Mouse (Mus musculus): ENCODE measurements around the gene Gm49384. TPM values are rescaled to one million over a fixed set of nuclear protein-coding genes. Genes with fewer than 3 reads are reported as not detected.

The Gm49384 gene
- 16.2 and 17.3 TPM in 2 replicates for polyA plus RNA-seq (2015; fragmentation: Nextera tagmentation; extraction: Ambion mirVana)

DNA sequence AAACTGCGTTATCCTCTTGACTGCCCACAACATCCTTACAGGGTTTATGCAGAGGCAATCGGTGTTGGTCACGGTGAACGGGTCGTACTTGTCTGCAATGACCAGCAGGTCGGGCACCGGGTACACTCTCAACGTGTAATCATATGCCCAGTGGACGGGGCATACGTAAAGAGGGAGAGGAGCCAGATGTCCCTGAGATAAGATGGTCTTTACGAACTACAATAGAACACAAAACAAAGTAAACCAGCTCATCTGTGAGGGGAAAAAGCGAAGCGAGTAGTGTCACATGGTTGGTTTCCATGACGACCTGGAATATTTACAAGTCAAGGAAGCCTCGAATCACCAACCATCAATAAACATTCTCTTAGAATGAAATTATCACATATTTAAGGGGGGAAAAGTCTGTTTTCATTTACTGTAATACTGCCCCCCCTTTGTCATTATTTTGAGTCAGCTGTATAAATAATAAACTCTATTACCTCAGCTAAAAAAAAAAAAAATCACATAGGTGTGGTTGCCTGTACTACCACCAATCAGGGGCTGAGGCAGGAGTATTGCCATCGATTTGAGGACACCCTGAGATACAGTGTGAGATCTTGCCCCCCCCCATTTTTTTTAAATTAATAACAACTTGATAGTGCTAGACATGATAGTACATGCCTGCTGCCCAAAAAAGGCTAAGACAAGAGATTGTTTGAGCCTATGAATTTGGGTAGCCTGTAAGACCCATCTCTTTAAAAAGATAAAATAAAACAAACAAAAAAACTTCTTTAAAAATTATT lies at the start of gene Gm49384:
Gene Gm49384, minus strand, starts transcription at position 216 of the 782 bp plus-strand sequence.
- Histone ChIP-seq H3K9me3 (no peaks in the 10 kb centered on the region), H3K4me1 (replicated peaks) (peaks cover 6% of the 10 kb centered on the region), H3K27ac (no peak within 1 kb of the TSS), H3K4me3 (0 out of 2 replicates have a peak within 1 kb of the TSS, but pooled peaks have one; percentile 9), H3K9ac (no peak within 1 kb of the TSS), H3K36me3 (peaks cover 18% of the 10 kb centered on the region; the same call in 1 of the 2 replicates), H3K4me2 (peak within 1 kb of the TSS; percentile 30; the same call in 1 of the 2 replicates), H3K27me3 (no peaks in the 10 kb centered on the region)
- no peak for ATAC-seq (ENCODE audit: low FRiP score)
- WGBS = 62% methylated on average over 16 of the region's 16 CpGs

DNA sequence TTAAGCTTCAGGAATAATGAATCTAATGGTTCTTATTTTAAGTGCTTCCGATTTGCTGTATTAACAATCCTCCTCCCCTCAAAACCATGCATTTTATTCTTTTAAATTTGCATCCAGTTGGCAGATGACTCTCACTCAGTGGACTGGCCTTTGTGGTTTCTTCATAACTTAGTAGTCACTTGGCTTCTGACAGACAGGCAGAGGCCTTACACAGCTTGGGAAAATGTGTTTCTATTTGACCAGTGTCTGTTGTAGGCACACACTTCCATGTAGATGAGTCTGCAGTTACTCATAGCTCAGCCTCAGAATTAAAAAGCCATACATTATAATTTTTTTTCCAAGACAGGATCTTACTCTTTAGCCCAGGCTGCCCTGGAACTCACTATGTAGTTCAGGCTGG lies 49.7 kb upstream of the Gm49384 start:
- Histone ChIP-seq H3K27me3 (no peaks in the 10 kb centered on the region), H3K4me2 (no peak overlapping the region), H3K9me3 (no peaks in the 10 kb centered on the region), H3K27ac (no peak overlapping the region), H3K4me1 (replicated peaks) (no peaks in the 10 kb centered on the region), H3K4me3 (no peak overlapping the region), H3K9ac (no peak overlapping the region), H3K36me3 (no peaks in the 10 kb centered on the region)
- ATAC-seq (ENCODE audit: low FRiP score) = no peak
- 97% methylated on average over 1 of the region's 1 CpGs for WGBS

DNA sequence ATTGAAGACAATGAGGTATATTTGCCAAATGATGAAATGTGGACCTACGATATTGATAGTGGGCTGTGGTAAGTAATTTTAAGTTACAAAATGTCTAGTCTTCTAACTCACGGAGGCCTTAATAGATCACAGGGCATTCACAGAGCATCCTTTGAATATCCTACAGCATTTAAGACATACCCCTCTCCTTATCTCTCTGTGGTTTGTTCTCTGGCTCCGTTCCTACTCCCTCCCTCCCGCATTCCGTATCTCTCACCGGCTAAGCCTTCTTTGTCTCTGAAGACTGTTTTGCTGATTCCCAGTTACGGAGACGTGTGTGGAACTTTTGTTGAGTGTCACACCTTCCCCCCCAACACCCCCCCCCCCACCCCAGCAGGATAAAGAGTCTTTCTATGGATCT lies 46.7 kb upstream of the Gm49384 start:
- Histone ChIP-seq H3K36me3 (no peaks in the 10 kb centered on the region), H3K9ac (no peak overlapping the region), H3K4me2 (no peak overlapping the region), H3K4me1 (replicated peaks) (no peaks in the 10 kb centered on the region), H3K9me3 (no peaks in the 10 kb centered on the region), H3K4me3 (no peak overlapping the region), H3K27me3 (no peaks in the 10 kb centered on the region), H3K27ac (no peak overlapping the region)
- 83% methylated on average over 8 of the region's 8 CpGs for WGBS
- ATAC-seq (ENCODE audit: low FRiP score) = no peak

DNA sequence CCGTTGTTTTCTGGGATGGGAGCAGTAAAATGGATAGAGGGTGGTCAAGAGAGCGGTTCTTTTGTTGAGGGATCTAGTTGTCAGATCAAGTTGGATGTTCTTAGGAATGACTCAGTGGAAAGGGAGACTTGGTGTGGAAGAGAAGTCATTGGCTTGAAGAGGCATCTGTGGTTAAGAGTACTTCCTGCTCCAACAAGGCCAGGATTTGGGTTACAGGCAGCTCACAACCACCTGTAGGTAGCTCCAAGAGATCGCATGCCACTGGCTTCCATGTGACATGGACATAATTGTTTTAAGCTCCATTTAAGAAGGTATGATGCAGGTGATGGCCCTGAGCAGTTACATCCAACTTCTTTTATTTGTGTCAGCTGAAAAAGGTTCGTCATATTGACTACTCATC lies 45.7 kb upstream of the Gm49384 start:
- 93% methylated on average over 4 of the region's 4 CpGs for WGBS
- Histone ChIP-seq H3K4me2 (no peak overlapping the region), H3K9ac (no peak overlapping the region), H3K4me1 (replicated peaks) (no peaks in the 10 kb centered on the region), H3K27me3 (no peaks in the 10 kb centered on the region), H3K9me3 (no peaks in the 10 kb centered on the region), H3K27ac (no peak overlapping the region), H3K36me3 (no peaks in the 10 kb centered on the region), H3K4me3 (no peak overlapping the region)
- no peak for ATAC-seq (ENCODE audit: low FRiP score)

DNA sequence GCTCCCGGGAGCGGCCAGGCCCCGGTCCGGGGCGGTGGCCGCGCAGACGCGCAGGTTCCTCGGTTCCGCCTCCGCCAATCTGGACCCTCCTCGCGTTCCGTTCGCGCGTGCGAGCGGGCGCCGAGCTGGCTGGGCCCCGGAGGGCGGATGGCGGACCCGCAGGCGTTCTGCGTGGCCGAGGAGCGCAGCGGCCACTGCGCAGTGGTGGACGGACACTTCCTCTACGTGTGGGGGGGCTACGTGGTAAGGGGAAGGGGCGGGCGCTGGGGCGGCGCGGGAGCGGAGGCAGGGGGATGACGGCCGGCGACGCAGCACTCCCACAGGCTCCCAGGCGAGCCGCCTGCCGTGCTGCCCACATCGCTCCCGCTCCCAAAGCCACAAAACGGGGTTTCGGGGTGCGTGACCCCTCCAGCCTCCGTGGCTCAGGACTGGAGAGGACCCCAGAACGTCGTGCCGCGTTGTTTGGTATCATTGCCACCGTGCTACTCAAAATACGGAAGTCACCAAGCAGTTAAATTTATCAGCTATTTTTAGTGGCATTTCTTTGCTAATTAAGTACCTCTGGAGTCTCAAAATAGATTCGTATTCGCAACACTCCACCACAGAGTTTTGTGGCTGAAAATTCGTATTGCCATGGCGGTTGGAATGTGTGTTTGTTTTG lies 37.8 kb upstream of the Gm49384 start:
- under 1% methylated on average over 64 of the region's 64 CpGs for WGBS
- Histone ChIP-seq H3K4me1 (replicated peaks) (peaks cover 12% of the 10 kb centered on the region), H3K9ac (peak overlapping the region; percentile 86), H3K4me3 (peak overlapping the region; percentile 68), H3K9me3 (no peaks in the 10 kb centered on the region), H3K27me3 (no peaks in the 10 kb centered on the region), H3K4me2 (peak overlapping the region; percentile 65), H3K36me3 (no peaks in the 10 kb centered on the region), H3K27ac (peak overlapping the region; percentile 85)
- peak; percentile 94 for ATAC-seq (ENCODE audit: low FRiP score)

DNA sequence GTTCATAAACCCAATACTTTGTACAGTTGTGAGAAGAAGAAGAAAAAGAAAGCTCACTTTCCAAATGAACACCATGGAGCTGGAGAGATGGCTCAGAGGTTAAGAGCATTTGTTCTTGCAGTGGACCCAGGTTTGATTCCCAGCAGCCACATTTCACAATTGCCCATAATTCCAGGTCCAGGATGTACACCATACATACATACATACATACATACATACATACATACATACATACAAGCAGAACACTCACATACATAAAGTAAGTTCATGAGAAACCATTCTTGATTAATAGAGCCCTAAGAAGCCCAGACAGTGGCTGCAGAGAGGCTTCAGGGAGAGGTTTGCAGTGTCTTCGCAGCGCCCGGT lies 37.3 kb upstream of the Gm49384 start:
- Histone ChIP-seq H3K4me2 (peak overlapping the region; percentile 65), H3K36me3 (no peaks in the 10 kb centered on the region), H3K27me3 (no peaks in the 10 kb centered on the region), H3K9me3 (no peaks in the 10 kb centered on the region), H3K4me3 (peak overlapping the region; percentile 68), H3K27ac (peak overlapping the region; percentile 85), H3K9ac (peak overlapping the region; percentile 86), H3K4me1 (replicated peaks) (peaks cover 12% of the 10 kb centered on the region)
- WGBS = 0% methylated on average over 3 of the region's 3 CpGs
- 0 out of 2 replicates have a peak, but pooled peaks have one; percentile 24 for ATAC-seq (ENCODE audit: low FRiP score)

DNA sequence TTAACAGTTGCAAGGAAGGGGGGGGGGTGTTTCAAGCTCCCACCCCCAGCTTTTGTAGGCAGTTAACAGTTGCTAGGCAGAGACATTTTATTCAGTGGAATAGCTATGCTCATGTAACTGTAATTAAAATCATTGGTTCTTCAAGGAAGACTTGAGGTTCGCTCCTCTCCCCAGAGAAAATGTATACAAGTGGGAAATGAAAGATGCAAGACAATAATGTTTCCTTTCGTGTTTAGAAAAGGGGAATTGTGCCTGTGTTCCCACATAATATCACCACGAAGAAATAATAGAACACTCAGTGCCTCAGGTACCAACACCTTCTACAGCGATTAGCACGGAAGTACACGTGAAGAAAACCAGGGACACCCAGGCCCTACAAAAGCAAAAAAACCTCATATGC lies 36.8 kb upstream of the Gm49384 start, which contains the start of gene Klhdc1:
Gene Klhdc1, plus strand, starts transcription at position 301 of the 400 bp plus-strand sequence.
- no peaks in the 10 kb centered on the region for H3K36me3 ChIP-seq
- peak within 1 kb of the TSS; percentile 85 for H3K27ac ChIP-seq
- H3K4me2 ChIP-seq = peak within 1 kb of the TSS; percentile 65
- peak within 1 kb of the TSS; percentile 68 for H3K4me3 ChIP-seq
- peaks cover 12% of the 10 kb centered on the region for H3K4me1 ChIP-seq (replicated peaks)
- no peaks in the 10 kb centered on the region for H3K27me3 ChIP-seq
- WGBS = 66% methylated on average over 6 of the region's 6 CpGs
- no peaks in the 10 kb centered on the region for H3K9me3 ChIP-seq
- H3K9ac ChIP-seq = peak within 1 kb of the TSS; percentile 86
- ATAC-seq (ENCODE audit: low FRiP score) = no peak

DNA sequence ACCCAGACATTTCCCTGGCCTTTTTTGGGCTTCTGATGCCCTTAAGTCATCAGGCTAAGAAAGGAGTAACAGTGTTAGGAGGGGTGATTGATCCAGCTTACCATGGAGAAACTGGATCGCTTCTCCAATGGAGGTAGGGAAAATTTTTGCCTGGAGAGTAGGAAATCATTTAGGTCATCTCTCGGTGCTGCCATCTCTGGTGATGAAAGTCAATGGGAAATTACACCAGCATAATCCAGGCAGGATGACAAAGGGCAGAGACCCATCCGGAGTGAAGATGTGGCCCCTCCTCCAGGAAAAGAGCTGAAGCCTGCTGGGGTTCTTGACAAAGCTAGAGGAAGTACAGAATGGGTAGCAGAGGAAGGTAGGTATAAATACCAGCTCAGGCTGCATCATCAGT lies 34.2 kb upstream of the Gm49384 start:
- Histone ChIP-seq H3K9ac (no peak overlapping the region), H3K27ac (no peak overlapping the region), H3K36me3 (no peaks in the 10 kb centered on the region), H3K4me3 (no peak overlapping the region), H3K27me3 (no peaks in the 10 kb centered on the region), H3K4me2 (no peak overlapping the region), H3K4me1 (replicated peaks) (peaks cover 12% of the 10 kb centered on the region), H3K9me3 (no peaks in the 10 kb centered on the region)
- 40% methylated on average over 3 of the region's 3 CpGs for WGBS
- ATAC-seq (ENCODE audit: low FRiP score) = no peak

DNA sequence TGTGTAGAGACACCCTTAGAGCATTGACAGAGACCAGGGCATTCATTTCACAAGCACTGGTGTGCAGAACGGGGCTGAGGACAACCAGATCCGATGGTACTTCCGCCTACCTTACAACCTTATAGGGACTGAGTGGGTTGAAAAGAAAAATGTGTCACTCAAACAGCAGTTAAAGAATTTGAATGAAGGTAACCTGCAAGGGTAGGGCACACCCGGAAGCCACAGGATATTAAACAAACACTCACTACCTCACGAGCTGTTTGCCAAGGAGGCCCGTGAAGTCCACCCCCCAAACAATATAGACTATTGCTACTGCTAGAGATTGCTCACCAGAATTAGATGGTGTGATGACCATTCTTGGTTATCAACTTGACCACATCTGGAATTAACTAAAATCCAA lies 31.7 kb upstream of the Gm49384 start:
- no peaks in the 10 kb centered on the region for H3K36me3 ChIP-seq
- no peaks in the 10 kb centered on the region for H3K9me3 ChIP-seq
- no peak for ATAC-seq (ENCODE audit: low FRiP score)
- no peak overlapping the region for H3K4me2 ChIP-seq
- no peak overlapping the region for H3K4me3 ChIP-seq
- H3K27me3 ChIP-seq = no peaks in the 10 kb centered on the region
- H3K9ac ChIP-seq = no peak overlapping the region
- peaks cover 3% of the 10 kb centered on the region for H3K4me1 ChIP-seq (replicated peaks)
- no peak overlapping the region for H3K27ac ChIP-seq
- 92% methylated on average over 6 of the region's 6 CpGs for WGBS

DNA sequence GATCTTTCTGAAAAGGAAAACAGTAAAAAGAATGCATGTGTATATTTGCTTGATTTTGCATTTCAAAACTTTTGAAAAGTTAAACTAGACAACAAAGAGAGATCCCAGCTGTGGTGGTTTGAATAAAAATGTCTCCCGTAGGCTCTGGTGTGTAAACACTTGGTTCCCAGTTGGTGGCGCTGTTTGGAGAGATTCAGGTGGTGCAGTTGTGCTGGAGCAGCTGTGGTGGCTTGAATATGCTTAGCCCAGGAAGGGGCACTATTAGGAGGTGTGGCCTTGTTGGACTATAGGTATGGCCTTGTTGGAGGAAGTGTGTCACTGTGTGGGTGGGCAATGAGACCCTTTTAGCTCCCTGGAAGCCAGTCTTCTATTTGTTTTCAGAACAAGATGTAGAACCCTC lies 25.2 kb upstream of the Gm49384 start:
- no peaks in the 10 kb centered on the region for H3K27me3 ChIP-seq
- no peaks in the 10 kb centered on the region for H3K4me1 ChIP-seq (replicated peaks)
- H3K4me2 ChIP-seq = no peak overlapping the region
- no peaks in the 10 kb centered on the region for H3K9me3 ChIP-seq
- H3K4me3 ChIP-seq = no peak overlapping the region
- H3K27ac ChIP-seq = no peak overlapping the region
- no peak for ATAC-seq (ENCODE audit: low FRiP score)
- H3K9ac ChIP-seq = no peak overlapping the region
- no peaks in the 10 kb centered on the region for H3K36me3 ChIP-seq
- WGBS = 71% methylated on average over 2 of the region's 2 CpGs

DNA sequence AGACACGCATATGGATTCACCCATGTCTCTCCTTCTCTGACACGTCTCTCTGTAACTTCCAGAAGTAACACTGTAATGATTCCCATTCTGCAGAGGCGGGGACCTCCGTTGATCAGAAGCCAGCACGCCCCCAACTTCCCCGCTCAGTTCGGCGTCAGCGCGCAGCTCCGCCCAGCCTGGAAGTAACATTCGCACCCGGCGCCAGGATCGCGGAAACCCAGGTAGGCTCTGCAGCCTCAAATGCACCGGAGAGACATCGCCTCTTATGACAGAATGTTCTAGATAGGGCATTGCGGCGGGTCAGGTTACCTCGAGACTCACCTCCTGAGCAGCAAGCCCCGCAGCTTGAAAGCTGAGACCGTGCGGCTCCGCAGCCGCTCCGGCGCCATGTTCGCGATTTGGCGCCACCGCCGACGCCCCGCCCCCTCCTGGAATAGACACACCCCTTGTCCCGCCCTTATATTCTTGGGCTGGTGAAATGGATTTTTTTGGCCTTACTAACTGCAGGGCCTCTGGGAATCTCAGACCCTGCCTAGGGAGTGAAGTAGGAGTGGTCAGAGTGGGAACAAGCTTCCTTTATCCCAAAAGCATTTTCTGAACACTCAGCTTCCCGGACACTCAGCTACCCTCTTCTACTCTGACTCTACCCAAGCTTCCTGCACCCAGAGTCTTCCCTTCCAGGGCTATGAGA lies 23.9 kb upstream of the Gm49384 start, which contains the start of gene Pole2:
Gene Pole2, minus strand, starts transcription at position 420 of the 691 bp plus-strand sequence.
- H3K4me3 ChIP-seq = peak within 1 kb of the TSS; percentile 61
- peak within 1 kb of the TSS; percentile 59 for H3K4me2 ChIP-seq
- H3K36me3 ChIP-seq = no peaks in the 10 kb centered on the region
- H3K27ac ChIP-seq = no peak within 1 kb of the TSS; the same call in 1 of the 2 replicates
- peak within 1 kb of the TSS; percentile 67 for H3K9ac ChIP-seq
- under 1% methylated on average over 37 of the region's 37 CpGs for WGBS
- ATAC-seq (ENCODE audit: low FRiP score) = peak; percentile 96
- H3K4me1 ChIP-seq (replicated peaks) = no peaks in the 10 kb centered on the region
- no peaks in the 10 kb centered on the region for H3K9me3 ChIP-seq
- no peaks in the 10 kb centered on the region for H3K27me3 ChIP-seq

DNA sequence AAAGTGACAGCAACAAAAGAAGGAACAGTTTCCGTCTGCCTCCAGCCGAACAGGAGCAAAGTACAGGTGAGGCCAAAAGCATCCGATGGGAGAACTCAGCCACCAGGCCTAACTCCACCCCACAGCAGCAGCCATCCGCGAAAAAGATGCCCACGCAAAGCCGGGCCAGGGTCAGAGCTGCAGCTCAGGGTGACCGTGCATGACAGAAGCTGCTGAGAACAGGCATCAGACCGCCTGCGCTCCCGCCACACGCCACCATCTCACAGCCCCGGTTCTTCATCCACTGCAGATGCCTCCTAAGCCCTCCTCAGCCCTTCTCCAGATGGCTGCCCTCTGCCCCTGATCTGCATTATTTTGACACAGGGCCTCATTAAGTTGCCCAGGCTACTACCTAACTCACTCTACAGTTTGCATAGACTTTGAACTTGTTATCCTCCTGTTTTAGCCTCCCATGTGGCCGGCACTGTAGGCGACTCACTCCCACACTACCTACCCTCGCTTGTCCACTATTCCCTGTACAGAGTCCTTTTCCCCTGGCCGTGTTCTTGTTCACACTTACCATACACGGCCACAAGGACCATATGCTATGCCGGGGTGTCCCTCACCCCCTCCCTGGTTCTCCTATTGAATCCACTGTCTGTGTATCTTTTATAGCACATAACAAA lies 16.7 kb upstream of the Gm49384 start:
- Histone ChIP-seq H3K9me3 (no peaks in the 10 kb centered on the region), H3K4me1 (replicated peaks) (no peaks in the 10 kb centered on the region), H3K4me2 (no peak overlapping the region), H3K4me3 (no peak overlapping the region), H3K9ac (0 out of 2 replicates have a peak overlapping the region, but pooled peaks have one; percentile 29), H3K27me3 (no peaks in the 10 kb centered on the region), H3K36me3 (no peaks in the 10 kb centered on the region), H3K27ac (no peak overlapping the region)
- WGBS = 89% methylated on average over 19 of the region's 19 CpGs
- no peak for ATAC-seq (ENCODE audit: low FRiP score)
